Mouse (Mus musculus): Measurements from ENCODE around the gene Ccpg1os. TPM values are rescaled to one million over a fixed set of nuclear protein-coding genes. Genes with fewer than 3 reads are reported as not detected.

Ccpg1os gene
- total RNA-seq (2021), result 1 to 10 TPM; 5.9 to 6.7 TPM
- long read RNA-seq, experiment 1, partial matches to known transcripts, result 0 of 4 reads
- long read RNA-seq, experiment 1, other reads (novel, unspliced or antisense), result 1 of 4 reads
- long read RNA-seq, experiment 2, partial matches to known transcripts, result 0 of 2 reads
- long read RNA-seq, experiment 2, other reads (novel, unspliced or antisense), result 0 of 2 reads

- peak; percentile 97 for DNase-seq
- intact Hi-C loops (cut with DNase I; ENCODE audit: low total_unique reads), result no loop called here
These were observed at the start of gene Ccpg1os, which contains the start of gene Ccpg1 for GRCm38 (mm10) chr9:72985250-72986220. Gene Ccpg1os (minus strand): TSS chr9:72985382. Gene Ccpg1 (plus strand): TSS chr9:72985429.

- intact Hi-C loops (cut with DNase I; ENCODE audit: low total_unique reads), result no loop called here
- no peak for DNase-seq
These were observed 48.2 kb upstream of the Ccpg1os start for GRCm38 (mm10) chr9:73033406-73033805.

- intact Hi-C loops (cut with DNase I; ENCODE audit: low total_unique reads), result no loop called here
- no peak for DNase-seq
These were observed 46.2 kb upstream of the Ccpg1os start for GRCm38 (mm10) chr9:73031421-73031820.

GRCm38 (mm10) chr9:73030443-73030842, 45.3 kb upstream of the Ccpg1os start:
- DNase-seq, result no peak
- intact Hi-C loops (cut with DNase I; ENCODE audit: low total_unique reads), result no loop called here

- intact Hi-C loops (cut with DNase I; ENCODE audit: low total_unique reads), result no loop called here
- DNase-seq, result peak; percentile 30
These were observed 40.8 kb upstream of the Ccpg1os start for GRCm38 (mm10) chr9:73025818-73026636.

GRCm38 (mm10) chr9:73020566-73021097, 35.5 kb upstream of the Ccpg1os start:
- DNase-seq, result no peak
- intact Hi-C loops (cut with DNase I; ENCODE audit: low total_unique reads), result no loop called here

GRCm38 (mm10) chr9:73019841-73020240, 34.7 kb upstream of the Ccpg1os start:
- no peak for DNase-seq
- intact Hi-C loops (cut with DNase I; ENCODE audit: low total_unique reads), result no loop called here

GRCm38 (mm10) chr9:73014724-73015123, 29.5 kb upstream of the Ccpg1os start:
- intact Hi-C loops (cut with DNase I; ENCODE audit: low total_unique reads), result no loop called here

GRCm38 (mm10) chr9:73012629-73013028, 27.4 kb upstream of the Ccpg1os start:
- intact Hi-C loops (cut with DNase I; ENCODE audit: low total_unique reads), result no loop called here
- DNase-seq, result no peak

More at GRCm38 (mm10) chr9:73014724-73015123, 29.5 kb upstream of the Ccpg1os start:
- no peak for DNase-seq

GRCm38 (mm10) chr9:73008384-73008783, 23.2 kb upstream of the Ccpg1os start:
- no peak for DNase-seq
- intact Hi-C loops (cut with DNase I; ENCODE audit: low total_unique reads), result no loop called here

GRCm38 (mm10) chr9:73006175-73006574, 21.0 kb upstream of the Ccpg1os start:
- intact Hi-C loops (cut with DNase I; ENCODE audit: low total_unique reads), result no loop called here
- DNase-seq, result no peak

- intact Hi-C loops (cut with DNase I; ENCODE audit: low total_unique reads), result no loop called here
- DNase-seq, result no peak
These were observed 19.9 kb upstream of the Ccpg1os start for GRCm38 (mm10) chr9:73005106-73005505.

- DNase-seq, result no peak
- intact Hi-C loops (cut with DNase I; ENCODE audit: low total_unique reads), result no loop called here
These were observed 18.9 kb upstream of the Ccpg1os start for GRCm38 (mm10) chr9:73004076-73004475.

- intact Hi-C loops (cut with DNase I; ENCODE audit: low total_unique reads), result no loop called here
- DNase-seq, result no peak
These were observed 17.0 kb upstream of the Ccpg1os start for GRCm38 (mm10) chr9:73002177-73002576.

GRCm38 (mm10) chr9:73001314-73002011, 16.3 kb upstream of the Ccpg1os start:
- intact Hi-C loops (cut with DNase I; ENCODE audit: low total_unique reads), result no loop called here
- DNase-seq, result no peak

- intact Hi-C loops (cut with DNase I; ENCODE audit: low total_unique reads), result no loop called here
- no peak for DNase-seq
These were observed 15.3 kb upstream of the Ccpg1os start for GRCm38 (mm10) chr9:73000487-73000886.

GRCm38 (mm10) chr9:72996806-72997205, 11.6 kb upstream of the Ccpg1os start:
- intact Hi-C loops (cut with DNase I; ENCODE audit: low total_unique reads), result no loop called here
- no peak for DNase-seq

GRCm38 (mm10) chr9:72996167-72996566, 11.0 kb upstream of the Ccpg1os start:
- no peak for DNase-seq
- intact Hi-C loops (cut with DNase I; ENCODE audit: low total_unique reads), result no loop called here

GRCm38 (mm10) chr9:72992576-72992975, 7.4 kb upstream of the Ccpg1os start:
- intact Hi-C loops (cut with DNase I; ENCODE audit: low total_unique reads), result no loop called here
- DNase-seq, result no peak

All from gastrocnemius, postnatal 14 days (tissue).